Mouse (Mus musculus): ENCODE data around the gene Fcer2a.

DNA sequence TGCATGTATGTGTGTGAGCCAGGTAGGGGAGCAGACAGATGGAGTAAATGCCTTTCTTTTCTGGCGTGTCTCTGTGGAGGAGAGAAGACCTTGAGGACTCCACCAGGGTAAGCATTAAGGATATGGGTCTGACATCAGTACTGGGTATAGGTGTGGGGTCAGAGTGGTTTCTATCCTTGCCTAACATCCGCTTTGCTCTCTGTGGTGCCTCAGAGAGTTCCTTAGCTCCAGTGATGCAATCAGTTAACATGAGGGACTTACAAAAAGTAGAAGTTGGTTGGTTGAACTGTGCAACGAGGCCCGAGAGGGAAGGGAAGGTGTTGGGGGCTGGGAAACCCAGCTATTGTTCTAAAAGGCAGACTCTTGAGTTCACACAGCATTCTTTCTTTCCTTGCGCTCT, 29.6 kb downstream of the Fcer2a start:
- TF ChIP-seq GATA1 (IDR thresholded peaks at IDR 0.05; ENCODE audit: borderline replicate concordance, low read length) (no peak), FLI1 (IDR thresholded peaks at IDR 0.05; ENCODE audit: low read length) (no peak)

All from megakaryocyte, embryonic 14.5 days (primary cell).